Mouse (Mus musculus): ENCODE results near the gene Stx8.

DNA sequence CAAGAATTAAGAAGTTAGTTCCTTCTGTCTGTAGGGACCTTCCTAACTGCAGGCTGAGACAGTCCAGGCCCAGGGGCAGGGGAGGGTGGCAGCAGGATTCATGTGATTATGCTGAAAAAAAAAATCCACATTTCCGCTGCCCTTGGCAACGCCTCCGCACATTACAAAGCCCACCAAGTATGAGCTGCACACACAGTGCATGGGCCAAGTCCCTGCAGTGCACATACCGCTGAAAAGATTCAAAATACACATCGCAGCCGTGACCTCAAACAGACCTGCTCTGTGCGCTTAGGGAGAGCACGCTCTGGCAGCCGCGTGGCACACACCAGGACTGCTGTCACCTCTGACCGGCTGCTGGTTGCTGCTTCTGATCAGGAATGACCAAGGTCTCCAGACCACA lies 250.0 kb downstream of the Stx8 start:
- no peak for TF ChIP-seq CTCF (IDR thresholded peaks at IDR 0.05; ENCODE audit: insufficient read depth, low read length)
- no peak for TF ChIP-seq POLR2A (IDR thresholded peaks at IDR 0.05; ENCODE audit: borderline replicate concordance, extremely low read depth, low read depth, low read length)
